Mouse (Mus musculus): ENCODE measurements around the gene Trmt1.

DNA sequence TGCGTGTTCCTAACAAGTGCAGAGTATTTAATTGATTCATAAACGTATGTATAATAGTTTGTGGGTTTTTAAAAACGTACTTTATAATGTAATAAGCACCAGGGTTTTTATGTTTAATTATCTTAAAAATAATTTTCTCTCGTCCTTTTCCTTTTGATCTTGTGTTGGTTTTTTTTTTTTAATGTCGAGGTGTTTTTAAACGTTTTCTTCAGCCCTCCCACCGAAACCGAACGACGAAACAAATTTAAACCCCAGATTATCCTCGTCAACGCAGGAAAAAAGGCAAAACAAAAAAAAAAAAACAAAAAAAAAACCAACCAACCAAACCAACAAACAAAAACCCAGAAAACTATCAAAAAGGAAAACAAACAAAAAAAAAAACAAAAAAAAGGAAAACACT, 19.9 kb downstream of the Trmt1 start:
- TF ChIP-seq MAFK (IDR thresholded peaks at IDR 0.05; ENCODE audit: insufficient read depth, low read depth, low read length) (no peak), HCFC1 (IDR thresholded peaks at IDR 0.05; ENCODE audit: borderline replicate concordance, insufficient read depth, low read length) (no peak)

All from ES-E14 (cell line).